Mouse (Mus musculus) T-cell, adult 2 months (primary cell): ENCODE data around the gene Tmem266.

Experiments
- DNase-seq: peaks from one replicate; pipeline ENCODE4 v3.0.0; 2022; ENCODE audit warnings: low spot score

Gene Tmem266

DNA sequence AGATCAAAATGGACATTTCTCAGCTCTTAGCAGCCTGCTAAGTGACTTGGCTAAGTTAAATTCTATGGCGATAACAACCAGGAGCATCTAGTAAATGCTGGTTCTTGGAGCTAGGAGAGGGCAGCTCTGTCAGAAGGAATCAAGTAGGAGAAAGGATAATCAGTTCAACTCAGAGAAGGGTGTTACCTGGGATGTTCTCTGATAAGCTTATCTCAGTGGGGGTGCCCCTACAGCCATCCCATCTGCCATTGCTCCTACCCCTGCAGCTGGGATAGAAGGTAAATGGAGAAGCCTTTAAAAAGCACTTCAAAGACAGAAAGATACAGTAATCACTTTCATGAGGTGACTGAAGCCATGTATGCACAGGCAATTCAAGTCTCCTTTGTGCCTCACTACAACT is 126.2 kb downstream of the Tmem266 start:
- DNase-seq, result no peak

DNA sequence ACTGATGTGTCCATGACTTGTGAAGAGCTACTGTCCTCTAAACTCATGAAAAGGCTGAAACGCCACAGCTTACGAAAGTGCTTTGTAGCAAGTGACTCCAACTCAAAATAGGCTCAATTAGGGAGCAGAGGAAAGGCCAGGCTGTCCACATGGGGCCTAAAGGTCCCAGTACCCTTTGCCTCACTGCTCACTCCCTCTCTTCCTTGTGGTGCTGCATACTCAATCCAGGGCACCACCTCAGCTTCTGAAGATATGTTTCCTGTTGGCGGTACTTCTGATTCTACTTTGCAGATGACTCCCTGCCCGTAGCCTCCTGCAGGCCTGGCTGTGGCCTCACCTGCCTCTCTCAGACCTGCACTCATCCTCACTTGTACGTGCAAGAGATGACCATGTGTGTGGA is 126.7 kb downstream of the Tmem266 start:
- no peak for DNase-seq

DNA sequence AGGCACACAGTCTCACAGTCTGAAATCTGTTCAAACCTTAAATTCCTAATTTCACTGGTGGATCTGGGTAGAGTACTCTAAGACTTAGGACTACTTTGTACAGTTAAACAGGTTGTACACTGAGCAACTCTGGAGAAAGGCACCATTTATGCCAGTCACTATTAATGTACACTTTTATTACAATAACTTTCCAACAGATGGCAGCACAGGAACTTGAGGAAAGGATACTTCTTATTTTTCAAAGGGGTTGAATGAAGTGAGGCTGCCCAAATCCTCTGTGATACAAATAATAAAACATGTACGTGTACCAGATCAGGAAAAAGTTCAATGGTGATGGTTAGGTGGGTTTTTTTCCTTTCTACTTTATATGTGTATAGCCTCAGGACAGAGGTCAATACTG is 141.7 kb downstream of the Tmem266 start:
- no peak for DNase-seq

DNA sequence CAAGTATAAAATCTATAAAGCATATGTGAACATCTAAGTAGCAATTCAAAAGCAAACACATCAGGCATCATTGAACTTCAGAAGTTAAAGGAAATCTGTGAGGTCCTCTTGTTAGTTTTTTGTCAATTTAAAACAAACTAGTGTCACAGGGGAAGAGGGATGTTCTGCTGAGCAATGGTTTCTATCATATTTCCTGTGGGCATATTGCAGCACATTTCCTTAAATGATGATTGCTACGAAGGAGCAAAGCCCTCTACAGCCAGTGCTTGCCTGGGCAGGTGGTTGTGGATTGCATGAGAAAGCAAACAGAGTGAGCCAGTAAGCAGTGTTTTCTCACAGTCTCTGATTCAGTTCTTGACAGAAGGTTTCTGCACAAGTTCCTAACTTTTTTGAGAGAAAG is 149.4 kb downstream of the Tmem266 start:
- no peak for DNase-seq

DNA sequence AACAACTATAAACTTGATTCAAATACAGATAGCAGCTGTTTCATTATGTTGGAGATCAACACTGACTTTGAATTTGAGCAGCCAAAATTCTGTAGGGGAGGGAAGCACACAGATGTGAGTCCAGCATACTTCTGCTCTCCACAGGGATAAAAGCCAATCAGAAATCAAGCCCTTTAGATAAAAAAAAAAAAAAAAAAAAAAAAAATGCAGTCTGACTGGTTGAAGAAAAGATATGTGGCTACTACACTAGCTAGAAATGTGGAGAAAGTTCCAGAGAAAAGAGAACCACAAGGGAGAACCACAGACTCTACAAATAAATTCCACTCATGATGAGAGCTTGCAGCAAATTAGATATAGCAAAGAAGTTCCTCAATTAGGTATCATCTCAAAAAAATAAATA is 152.0 kb downstream of the Tmem266 start:
- DNase-seq, result no peak

DNA sequence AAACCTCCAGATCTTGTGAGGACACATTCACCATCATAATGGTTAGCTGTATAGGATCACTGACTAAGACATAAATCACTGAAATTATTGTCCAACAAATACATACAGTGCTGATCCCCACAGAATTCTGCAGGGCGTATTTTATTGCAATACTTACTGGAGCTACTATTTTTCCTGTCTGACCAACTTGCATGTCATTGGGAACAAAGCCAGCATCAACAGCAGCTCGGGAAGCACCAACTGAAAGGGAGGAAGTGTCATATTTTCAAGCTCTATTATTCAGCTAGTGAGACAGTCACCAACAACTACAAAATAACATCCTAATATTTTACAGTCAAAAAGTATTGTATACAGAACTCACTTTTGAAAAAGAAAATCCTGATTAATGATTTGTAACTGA is 155.4 kb downstream of the Tmem266 start:
- no peak for DNase-seq
